Mouse (Mus musculus) small intestine, adult 2 months (tissue): ENCODE results near the gene Pdgfa. TPM values are rescaled to one million over a fixed set of nuclear protein-coding genes. Genes with fewer than 3 reads are reported as not detected.

Source experiments
- H3K27ac ChIP-seq: fragments of 200-500 bp; 2 replicates; pipeline ENCODE4 v1.5.1; 2012; ENCODE audit warnings: low read depth, low read length, control low read depth, inconsistent platforms; ENCODE audit not compliant: insufficient read depth
- H3K27me3 ChIP-seq: fragments of 200-500 bp; 2 replicates; pipeline ENCODE4 v1.6.1; 2012; ENCODE audit warnings: mild to moderate bottlenecking, moderate library complexity, low read length, inconsistent platforms; ENCODE audit not compliant: control insufficient read depth, insufficient read depth
- H3K36me3 ChIP-seq: fragments of 200-500 bp; 2 replicates; pipeline ENCODE4 v1.6.1; 2012; ENCODE audit warnings: mild to moderate bottlenecking, low read length, control low read depth, inconsistent platforms; ENCODE audit not compliant: control insufficient read depth, insufficient read depth
- H3K4me1 ChIP-seq: fragments of 200-500 bp; 2 replicates; pipeline ENCODE4 v1.6.1; 2012; ENCODE audit warnings: low read length, inconsistent platforms, mixed read lengths; ENCODE audit not compliant: control insufficient read depth, insufficient read depth, insufficient read length
- H3K4me3 ChIP-seq: fragments of 200-500 bp; 2 replicates; pipeline ENCODE4 v1.5.1; 2012; ENCODE audit warnings: low read depth, mild to moderate bottlenecking, control low read depth, inconsistent platforms, low read length, moderate library complexity
- CTCF ChIP-seq: fragments of 200-500 bp; IDR thresholded peaks from 2 replicates; pipeline ENCODE4 v1.5.1; 2012; ENCODE audit warnings: low read depth, mild to moderate bottlenecking, control low read depth, inconsistent platforms, low read length, moderate library complexity, mixed read lengths; ENCODE audit not compliant: insufficient replicate concordance, insufficient read length; ENCODE audit errors: extremely low read depth
- POLR2A ChIP-seq: fragments of 200-500 bp; IDR thresholded peaks from 2 replicates; pipeline ENCODE4 v1.6.1; 2012; ENCODE audit warnings: low read depth, mild to moderate bottlenecking, control low read depth, inconsistent platforms, low read length, moderate library complexity
- WGBS: fragments of 180-500 bp; shearing (Covaris S2); methylation state at CpG from one replicate; pipeline ENCODE4 v1.1.7; 2018; 5-methylcytosine and 5-hydroxymethylcytosine counted together
- polyA plus RNA-seq: library from polyadenylated mRNA; depleted of rRNA; stranded (reverse); fragments of >200 nt; gene quantifications from 2 replicates; pipeline ENCODE4 v1.2.3, GENCODE M21; 2012; rRNA removed

Gene Pdgfa
- 39.7 and 74.2 TPM in 2 replicates for polyA plus RNA-seq

DNA sequence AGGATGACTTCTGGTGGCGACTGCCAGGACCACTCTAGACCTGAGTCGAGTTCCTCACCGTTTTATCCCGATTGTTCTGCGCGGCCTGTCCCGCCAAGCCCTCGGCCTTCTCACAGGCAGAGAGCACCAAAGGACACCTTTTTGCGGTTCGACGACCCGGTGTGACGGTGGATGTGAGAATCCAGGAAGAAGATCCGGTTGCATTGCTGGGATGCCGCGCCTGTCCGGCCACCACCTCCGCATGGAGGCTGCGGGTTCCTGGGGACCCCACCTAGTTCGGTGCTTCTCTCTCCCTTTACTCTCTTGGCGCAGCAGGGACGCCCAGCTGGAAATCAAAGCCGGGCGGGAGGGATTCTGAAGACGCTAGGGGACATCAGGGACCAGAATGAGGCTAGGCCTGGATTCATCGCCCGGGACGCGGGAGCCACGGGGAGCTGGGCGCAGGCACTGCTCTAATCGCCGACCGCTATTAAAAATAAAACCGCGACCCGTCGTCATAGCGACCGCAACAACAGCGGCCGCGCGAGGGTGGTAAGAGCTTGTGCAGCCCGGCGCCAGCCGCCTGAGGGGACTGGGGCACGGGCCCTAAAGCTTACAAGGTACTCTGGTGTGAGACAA is at the start of gene Pdgfa:
TSS of gene Pdgfa (minus strand) at position 200 of the 618 bp plus-strand sequence.
- H3K27ac ChIP-seq = peak within 1 kb of the TSS; percentile 42; the same call in 1 of the 2 replicates
- peak within 1 kb of the TSS; percentile 71 for H3K4me3 ChIP-seq
- H3K4me1 ChIP-seq = peaks cover 27% of the 10 kb centered on the region
- WGBS = 10% methylated on average over 48 of the region's 48 CpGs
- TF ChIP-seq CTCF (no peak), POLR2A (no peak)
- no peaks in the 10 kb centered on the region for H3K36me3 ChIP-seq
- H3K27me3 ChIP-seq = no peaks in the 10 kb centered on the region; the same call in 1 of the 2 replicates

DNA sequence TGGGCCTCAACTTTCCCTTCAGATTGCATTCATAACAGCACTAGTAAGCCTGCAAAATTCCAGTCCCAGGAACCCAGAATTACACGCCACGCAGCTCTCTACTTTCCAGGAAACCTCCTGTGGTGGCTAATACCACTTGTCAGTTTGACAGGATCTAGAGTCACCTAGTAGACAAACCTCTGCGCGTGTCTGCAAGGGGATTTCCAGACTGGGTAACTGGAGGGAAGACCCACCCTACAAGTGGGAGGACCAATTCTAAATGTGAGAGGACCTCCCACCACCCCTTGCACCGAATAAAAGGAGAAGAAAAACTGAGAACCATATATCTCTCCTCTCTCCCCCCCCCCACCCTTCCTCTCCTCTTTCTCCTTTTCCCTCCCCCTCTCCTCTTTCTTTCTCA is 49.5 kb upstream of the Pdgfa start:
- TF ChIP-seq POLR2A (no peak), CTCF (no peak)
- Histone ChIP-seq H3K36me3 (no peaks in the 10 kb centered on the region), H3K27ac (no peak overlapping the region), H3K4me1 (no peaks in the 10 kb centered on the region), H3K4me3 (no peak overlapping the region), H3K27me3 (no peaks in the 10 kb centered on the region)
- WGBS = 64% methylated on average over 5 of the region's 5 CpGs

DNA sequence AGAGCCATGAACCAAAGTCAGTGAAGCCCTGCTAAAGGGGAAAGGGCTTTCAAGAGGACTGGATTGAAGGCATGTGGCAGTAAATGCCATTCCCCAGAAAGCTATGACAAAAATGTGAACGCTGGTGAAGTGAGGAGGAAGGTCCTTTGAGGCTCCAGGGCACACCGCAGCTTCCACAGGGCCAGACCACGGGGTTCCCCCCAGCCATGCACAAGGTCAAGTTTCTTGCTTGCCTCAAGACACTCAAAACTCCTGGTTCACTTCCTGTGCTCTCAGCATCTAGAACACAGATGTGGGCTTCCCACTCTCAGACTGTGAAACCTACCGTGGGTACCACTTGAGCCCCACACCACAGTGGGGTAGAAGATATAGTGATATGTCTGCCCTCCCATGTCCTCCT is 46.4 kb upstream of the Pdgfa start:
- 53% methylated on average over 4 of the region's 4 CpGs for WGBS
- Histone ChIP-seq H3K36me3 (no peaks in the 10 kb centered on the region), H3K4me3 (no peak overlapping the region), H3K27ac (no peak overlapping the region), H3K4me1 (no peaks in the 10 kb centered on the region), H3K27me3 (no peaks in the 10 kb centered on the region)
- no peak for TF ChIP-seq POLR2A
- TF ChIP-seq CTCF = no peak

DNA sequence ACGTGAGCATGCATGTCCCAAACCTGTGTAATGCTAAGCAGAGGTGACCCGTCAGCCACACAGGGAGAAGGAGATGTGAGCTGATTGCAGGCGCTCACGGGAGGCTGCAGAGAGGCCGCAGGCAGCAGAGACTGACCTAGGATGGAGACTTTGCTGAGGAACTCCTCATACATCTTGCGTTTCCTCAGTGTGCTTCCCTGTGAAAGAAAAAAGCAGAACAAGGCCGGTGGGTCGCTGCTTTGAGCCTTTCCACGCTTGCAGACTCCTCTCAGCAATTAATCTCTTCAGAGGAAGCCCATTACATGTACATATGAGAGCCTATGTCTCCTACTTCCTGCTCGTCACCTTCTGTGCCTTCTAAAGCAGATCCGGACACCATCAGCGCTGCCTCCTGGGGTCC is 45.1 kb upstream of the Pdgfa start:
- no peaks in the 10 kb centered on the region for H3K36me3 ChIP-seq
- H3K4me3 ChIP-seq = no peak overlapping the region
- H3K27me3 ChIP-seq = no peaks in the 10 kb centered on the region
- 78% methylated on average over 12 of the region's 12 CpGs for WGBS
- no peak overlapping the region for H3K27ac ChIP-seq
- no peaks in the 10 kb centered on the region for H3K4me1 ChIP-seq
- TF ChIP-seq CTCF (no peak), POLR2A (no peak)

DNA sequence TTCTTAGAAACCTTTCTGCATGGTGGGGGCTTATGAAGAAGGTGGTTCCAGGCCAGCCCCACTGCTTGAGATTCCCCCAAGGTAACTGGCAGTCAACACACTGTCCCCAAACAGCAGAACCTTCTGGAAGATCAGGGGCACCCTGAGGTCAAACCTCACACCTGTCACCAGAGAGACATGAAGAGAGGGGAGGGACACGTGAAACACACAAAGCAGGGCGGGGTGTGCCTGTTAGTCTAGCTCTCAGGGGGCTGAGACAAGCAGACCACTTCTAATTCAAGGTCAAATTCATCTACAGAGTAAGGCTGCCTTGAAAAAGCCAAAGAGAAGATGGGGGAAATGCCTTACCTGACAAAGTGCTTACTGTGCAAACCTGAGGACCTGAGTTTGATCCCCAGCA is 38.0 kb upstream of the Pdgfa start:
- WGBS = 62% methylated on average over 2 of the region's 2 CpGs
- Histone ChIP-seq H3K27ac (no peak overlapping the region), H3K27me3 (no peaks in the 10 kb centered on the region), H3K4me1 (no peaks in the 10 kb centered on the region; the same call in 1 of the 2 replicates), H3K36me3 (no peaks in the 10 kb centered on the region), H3K4me3 (no peak overlapping the region)
- no peak for TF ChIP-seq CTCF
- no peak for TF ChIP-seq POLR2A

DNA sequence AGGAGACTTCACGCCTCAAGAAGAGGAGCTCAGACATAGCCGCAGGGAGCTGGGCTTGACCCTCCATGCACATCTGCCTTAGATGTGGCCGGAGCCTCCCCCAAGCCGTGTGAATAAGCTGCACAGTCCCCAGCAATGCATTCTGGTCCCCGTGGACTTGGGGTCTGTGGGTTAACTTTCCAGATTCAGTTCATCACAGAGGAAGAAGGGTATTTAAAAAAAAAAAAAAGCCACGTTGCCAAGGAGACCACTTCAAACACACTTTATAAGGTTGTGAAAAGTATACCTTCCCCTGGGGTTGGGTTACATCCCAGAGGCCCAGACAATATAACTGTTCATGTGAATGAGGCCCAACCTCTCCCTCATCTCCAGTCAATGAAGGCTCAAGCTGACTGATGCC is 37.6 kb upstream of the Pdgfa start:
- Histone ChIP-seq H3K27ac (no peak overlapping the region), H3K36me3 (no peaks in the 10 kb centered on the region), H3K4me1 (no peaks in the 10 kb centered on the region; the same call in 1 of the 2 replicates), H3K4me3 (no peak overlapping the region), H3K27me3 (no peaks in the 10 kb centered on the region)
- TF ChIP-seq CTCF = no peak
- TF ChIP-seq POLR2A = no peak
- 77% methylated on average over 6 of the region's 6 CpGs for WGBS

DNA sequence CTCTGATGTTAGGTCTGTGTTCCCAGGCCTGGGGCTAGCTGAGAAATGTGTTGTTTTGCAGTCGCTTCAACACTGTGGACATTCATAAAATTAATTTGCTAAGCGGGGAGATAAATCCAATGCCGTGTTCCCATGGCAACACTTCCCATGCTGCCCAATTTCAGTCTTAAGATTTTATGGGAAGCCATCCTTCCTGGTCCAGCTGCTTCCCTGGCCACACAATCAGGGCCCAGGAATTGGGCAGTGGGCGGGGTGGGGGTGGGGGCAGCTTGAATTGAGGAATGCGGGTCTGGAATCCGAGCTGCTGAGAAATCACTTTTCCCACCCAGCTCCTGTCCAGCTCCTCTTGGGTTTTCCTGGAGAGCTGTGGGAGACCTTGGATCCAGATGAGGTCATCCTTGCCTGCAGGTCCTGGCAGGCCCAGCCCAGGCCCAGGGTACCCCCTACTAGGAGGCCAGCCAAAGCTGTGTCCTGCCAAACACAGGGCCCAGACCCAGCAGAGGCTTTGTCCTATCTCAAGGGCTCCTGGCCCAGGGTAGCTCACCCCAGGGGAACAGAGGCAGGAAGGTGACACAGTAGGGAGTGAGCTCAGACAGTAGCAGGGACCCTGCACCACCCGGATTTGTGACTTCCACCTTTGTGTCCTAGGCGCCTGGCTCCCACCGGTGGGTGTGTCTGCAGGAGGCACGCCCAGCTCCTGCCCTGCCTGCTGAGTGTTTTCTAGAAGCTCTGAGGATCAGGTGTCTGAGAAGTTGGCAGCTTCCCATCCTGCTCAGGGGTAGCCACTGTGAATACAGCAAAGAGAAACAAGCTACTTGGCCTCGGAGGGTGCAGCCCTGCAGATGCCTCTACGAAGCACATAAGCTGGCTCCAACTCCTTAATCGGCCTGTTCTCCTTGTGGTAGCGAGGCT is 36.5 kb upstream of the Pdgfa start:
- Histone ChIP-seq H3K27me3 (no peaks in the 10 kb centered on the region), H3K4me3 (no peak overlapping the region), H3K4me1 (no peaks in the 10 kb centered on the region; the same call in 1 of the 2 replicates), H3K36me3 (no peaks in the 10 kb centered on the region), H3K27ac (no peak overlapping the region)
- WGBS = 45% methylated on average over 14 of the region's 14 CpGs
- TF ChIP-seq CTCF (no peak), POLR2A (no peak)
